Mouse (Mus musculus): ENCODE measurements around the gene Tubg1.
"Not testable (repeated sequence)": the region's sequence is repeated elsewhere in the genome, so short reads cannot be mapped to it uniquely, and the experiment has no call there.

Gene Tubg1

DNA sequence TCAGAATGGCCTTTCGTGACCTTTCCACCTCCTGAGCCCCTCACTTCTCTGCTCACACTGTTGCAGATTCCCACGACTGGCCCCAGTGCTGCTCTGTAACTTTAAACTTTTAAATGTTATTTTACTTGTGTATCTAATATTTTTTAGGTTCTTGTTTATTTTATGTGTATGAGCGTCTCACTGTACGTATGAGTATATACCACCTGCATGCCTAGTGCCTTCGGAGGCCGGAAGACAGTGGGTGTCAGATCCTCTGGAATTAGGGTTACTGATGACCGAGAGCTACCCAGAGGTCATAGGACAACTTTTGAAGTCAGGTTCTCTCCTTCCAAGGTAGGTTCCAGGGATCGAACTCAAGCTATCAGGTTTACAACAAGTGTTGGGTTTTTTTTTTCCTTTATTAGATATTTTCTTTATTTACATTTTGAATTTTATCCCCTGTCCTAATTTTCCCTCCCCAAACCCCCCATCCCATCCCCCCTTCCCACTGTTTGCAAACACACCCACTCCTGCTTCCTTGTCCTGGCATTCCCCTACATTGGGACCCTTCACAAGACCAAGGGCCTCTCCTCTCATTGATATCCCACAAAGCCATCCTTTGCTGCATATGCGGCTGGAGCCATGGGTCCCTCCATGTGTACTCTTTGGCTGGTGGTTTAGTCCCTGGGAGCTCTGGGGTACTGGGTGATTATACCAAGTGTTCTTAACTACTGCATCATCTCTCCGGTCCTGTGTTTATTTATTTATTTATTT, 22.7 kb downstream of the Tubg1 start:
- DNase-seq = no peak

DNA sequence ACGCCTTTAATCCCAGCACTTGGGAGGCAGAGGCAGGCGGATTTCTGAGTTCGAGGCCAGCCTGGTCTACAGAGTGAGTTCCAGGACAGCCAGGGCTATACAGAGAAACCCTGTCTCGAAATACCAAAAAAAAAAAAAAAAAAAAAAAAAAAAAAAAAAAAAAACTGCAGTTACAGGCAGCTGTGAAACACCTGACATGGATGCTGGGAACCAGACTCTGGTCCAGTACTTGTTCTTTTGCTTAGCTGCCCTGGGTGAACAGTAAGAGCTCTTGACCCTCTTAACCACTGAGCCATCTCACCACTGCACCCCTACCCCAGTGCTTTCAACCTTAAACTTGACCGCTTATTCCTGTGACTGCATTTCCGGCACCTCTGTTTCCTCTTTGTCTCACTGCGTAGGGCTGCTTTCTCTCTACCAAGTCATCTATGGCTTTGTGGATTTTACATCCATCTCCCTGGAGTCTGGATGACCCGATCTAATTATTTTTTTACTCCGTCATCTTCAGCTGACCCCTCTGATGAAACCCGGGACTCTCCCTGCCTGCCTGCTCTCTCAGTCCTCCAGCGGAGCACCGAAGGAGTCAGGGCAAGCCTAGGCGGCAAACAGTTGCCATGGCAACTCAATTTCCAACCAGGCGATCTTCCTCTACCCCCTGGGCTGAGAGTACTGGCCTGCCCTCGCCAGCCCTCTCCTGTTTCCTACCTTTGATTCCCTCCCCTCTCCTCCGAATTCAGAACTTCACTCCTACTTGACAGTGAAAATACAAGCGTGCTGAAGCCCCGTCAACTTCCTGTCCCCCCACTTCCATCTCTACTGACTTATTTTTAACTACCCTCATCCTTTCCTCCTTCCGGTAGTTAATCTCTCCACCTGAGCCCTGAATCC, 23.8 kb downstream of the Tubg1 start:
- no peak for DNase-seq

GRCm38 (mm10) chr11:101146377-101146776, 26.6 kb downstream of the Tubg1 start:
- no peak for DNase-seq

GRCm38 (mm10) chr11:101148751-101149150, 29.0 kb downstream of the Tubg1 start:
- DNase-seq = no peak

DNA sequence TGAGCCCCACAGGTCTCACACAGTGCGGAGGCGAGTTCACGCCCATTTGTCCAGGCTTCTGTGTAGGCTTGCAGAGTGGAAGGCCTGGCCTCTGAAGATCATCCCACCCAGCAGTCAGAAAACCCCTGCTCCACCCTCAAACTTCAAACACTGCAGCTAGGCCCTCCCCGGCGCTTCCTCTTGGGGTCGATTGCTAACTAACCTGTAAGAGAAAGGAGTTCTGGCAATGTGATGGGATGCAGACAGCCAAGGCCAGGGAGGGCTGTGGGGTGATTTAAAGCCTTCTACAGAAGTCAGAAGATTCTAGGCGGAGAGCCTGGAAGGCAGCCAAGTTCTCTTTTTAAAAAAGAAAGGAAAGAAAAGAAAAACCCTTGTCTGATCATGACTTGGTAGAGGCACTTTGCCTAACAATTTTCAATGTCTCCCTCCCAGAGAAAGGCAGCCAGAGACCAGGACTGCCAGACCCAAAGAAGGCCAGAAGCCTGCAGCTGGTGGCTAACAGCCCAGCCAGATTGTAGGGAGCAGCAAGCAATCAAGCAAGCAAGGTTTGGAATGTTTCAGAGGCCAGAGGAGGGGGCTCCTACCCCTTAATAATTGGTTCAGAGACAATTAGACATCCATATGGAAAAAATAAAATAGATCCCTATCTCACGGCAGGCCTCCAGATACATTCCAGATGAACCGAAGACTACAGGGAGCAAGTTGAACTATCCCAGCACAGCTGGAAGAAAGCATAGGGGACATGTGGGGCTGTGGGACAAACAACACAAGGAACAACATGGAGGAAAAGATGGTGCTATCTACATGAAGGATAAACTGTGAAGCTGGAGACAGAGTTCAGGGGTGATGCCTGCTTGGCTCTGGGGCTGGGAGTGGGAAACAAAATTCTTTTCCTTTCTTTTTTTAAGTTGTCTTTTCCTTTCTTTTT, 29.7 kb downstream of the Tubg1 start:
- DNase-seq = no peak

DNA sequence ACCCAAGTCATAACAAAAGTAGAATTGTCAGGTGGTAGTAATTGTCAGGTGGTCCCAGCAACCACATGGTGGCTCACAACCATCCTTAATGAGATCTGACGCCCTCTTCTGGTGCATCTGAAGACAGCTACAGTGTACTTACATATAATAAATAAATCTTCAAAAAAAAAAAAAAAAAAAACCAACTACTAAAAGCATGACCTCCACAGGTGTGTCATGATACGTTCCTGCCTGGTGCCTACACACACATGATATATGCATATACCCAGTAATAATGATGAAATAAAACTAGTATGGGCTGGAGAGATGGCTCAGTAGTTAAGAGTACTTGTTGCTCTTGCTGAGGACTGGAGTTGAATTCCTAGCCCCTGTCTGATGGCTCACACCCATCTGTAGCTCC, 31.3 kb downstream of the Tubg1 start:
- no peak for DNase-seq

DNA sequence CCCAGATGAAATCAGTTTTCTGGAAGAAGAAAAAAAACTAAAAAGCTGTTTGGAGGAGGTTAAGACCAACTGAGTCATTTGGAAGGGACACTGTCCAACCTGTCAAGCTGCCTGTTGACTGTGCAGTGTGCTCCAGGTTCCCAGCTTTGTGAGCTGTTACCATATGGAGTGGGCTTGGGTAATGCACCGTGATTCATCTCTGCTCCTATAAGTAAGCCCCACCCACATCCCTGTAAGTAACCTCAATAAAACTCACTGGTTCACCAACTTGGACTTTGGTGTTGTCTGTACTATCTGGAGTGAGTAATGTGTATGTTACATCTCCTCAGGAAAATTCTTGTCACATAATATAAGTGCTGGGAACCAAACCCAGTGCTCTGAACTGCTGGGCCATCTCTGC, 33.1 kb downstream of the Tubg1 start:
- no peak for DNase-seq

GRCm38 (mm10) chr11:101154648-101155047, 34.9 kb downstream of the Tubg1 start:
- DNase-seq = no peak

DNA sequence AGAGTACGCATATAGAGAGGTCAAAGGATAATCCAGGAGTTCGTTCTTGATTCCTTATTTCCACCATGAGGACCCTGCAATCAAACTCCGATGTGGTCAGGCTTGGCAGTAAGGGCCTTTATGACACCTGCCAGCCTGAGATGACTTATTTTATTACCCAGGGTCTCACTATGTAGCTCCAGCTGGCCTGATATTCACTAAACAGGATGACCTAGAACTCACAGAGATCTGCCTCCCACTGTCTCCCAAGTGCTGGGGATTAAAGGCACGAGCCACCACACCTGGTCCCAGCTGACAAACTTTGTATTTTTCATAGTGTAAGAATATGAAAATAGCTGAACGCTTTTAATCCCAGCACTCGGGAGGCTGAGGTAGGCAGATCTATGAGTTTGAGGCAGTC, 35.4 kb downstream of the Tubg1 start:
- DNase-seq = no peak

DNA sequence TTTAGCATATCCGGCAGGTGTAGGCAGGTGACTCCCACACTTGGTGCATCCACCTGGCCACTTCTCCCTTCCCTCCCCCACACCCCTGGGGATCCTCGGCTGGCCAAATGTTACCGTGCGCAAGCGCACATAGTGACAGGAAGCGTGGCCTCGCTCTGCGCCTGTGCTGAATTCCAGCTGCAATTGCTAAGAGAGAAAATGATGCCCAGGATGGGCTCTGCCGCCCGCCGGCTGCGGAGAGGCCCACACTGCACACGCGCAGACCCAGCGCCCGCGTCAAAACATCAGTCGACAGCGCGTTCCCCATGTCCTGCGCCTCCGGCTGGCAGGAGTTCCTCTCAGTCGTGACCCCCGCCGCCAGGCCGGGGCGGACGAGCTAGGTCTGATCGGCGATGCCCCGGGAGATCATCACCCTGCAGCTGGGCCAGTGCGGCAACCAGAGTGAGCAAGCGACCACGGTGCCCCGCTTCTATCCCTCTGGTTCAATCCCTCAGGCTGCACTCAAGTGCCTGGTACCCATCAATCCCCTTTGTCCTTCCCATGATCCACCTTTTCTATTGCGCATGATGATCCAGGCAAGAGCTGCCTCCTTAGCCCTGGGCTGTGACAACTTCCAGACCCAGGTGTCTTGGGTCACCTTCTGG, 36.1 kb downstream of the Tubg1 start, which contains the start of gene Tubg2:
TSS of gene Tubg2 (plus strand) at position 180 of the 644 bp plus-strand sequence.
- peak; percentile 52 for DNase-seq

- not testable (repeated sequence) for DNase-seq
Observed at GRCm38 (mm10) chr11:101160151-101160550, 40.4 kb downstream of the Tubg1 start.

DNA sequence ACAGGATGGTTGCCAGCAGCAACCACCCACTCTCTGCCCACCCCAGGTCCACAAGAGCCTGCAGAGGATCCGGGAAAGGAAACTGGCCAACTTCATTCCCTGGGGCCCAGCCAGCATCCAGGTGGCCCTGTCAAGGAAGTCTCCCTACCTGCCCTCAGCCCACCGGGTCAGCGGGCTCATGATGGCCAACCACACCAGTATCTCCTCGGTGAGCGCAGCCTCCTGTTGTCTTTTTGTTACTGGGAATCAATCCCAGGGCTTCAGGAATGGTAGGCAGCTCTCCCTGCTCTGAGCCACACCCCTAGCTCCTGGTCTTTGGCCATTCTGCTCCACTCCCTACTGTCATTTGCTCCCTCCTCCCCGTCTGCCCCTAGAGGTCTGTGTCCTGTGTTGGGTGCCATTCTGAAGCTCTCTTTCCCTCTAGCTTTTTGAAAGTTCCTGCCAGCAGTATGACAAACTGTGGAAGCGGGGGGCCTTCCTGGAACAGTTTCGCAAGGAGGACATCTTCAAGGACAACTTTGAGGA, 41.3 kb downstream of the Tubg1 start:
- DNase-seq = not testable (repeated sequence)

DNA sequence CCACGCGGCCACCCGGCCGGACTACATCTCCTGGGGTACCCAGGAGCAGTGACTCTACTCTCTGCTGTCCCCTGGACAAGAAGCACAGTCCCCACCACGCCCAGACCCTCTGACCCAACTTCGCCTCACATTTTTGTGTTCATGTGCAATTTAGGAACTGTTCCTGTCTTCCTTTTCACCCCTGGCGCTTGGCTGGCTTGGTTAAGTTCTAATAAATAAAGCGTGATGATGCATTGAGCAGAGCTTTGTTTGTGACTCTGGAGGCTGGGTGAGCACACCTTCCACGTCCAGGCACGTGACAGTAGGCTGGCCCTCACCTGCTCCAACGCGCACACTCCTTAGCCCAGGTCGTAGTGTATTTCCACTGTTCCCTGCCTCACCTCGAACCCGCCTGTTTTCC, 41.8 kb downstream of the Tubg1 start:
- no peak for DNase-seq

- DNase-seq = no peak
Observed at GRCm38 (mm10) chr11:101162301-101162700, 42.6 kb downstream of the Tubg1 start.

DNA sequence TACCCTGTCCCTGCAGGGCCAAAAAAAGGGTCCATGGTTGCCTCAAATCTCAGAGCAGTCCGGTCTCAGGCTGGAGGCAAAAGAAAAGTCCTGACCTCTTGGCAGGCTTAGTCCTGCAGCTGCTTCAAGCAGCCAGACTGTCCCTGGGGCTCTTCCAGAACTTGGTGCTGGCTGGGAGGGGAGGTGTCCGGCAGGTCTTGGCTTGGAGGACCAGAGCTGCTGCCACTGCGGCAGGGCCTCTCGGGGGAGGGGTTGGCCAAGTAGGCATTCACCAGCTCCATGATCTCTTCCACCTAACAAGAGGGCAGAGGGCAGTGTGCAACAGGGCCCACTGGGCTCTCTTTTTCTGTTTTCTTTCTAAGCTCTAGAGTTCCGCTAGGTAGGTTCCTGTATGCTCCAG, 43.0 kb downstream of the Tubg1 start:
- DNase-seq = peak; percentile 59

- no peak for DNase-seq
Observed at GRCm38 (mm10) chr11:101163476-101164350, 44.0 kb downstream of the Tubg1 start.

- DNase-seq = no peak
Observed at GRCm38 (mm10) chr11:101164351-101164665, 44.6 kb downstream of the Tubg1 start.

- DNase-seq = no peak
Observed at GRCm38 (mm10) chr11:101164677-101165580, 45.2 kb downstream of the Tubg1 start.

DNA sequence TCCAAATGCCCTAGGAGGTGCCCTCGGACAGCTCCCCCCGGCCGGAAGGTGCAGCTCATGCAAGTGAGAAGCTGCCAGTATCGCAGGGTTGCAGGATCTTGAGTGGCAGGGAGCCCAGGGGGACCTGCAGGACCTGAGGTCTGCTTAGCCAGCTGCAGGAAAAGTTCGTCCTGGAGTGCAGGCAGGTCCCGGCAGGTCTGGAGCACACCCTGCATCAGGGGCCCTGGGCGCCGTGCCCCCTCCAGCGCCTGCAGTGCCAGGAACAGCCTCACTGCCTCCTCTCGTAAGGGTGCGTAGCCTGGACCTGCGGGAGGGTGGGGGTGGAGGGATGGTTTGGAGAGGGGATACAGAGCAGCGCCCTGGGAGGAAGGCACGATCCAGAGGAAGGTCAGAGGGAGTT, 46.6 kb downstream of the Tubg1 start:
- no peak for DNase-seq
